Mouse (Mus musculus) intestine, postnatal 0 days (tissue): ENCODE measurements around the gene Adora2a. TPM values are rescaled to one million over a fixed set of nuclear protein-coding genes. Genes with fewer than 3 reads are reported as not detected.
A peak's percentile ranks its signal among the peaks of the same experiment; 100 is the strongest.

Experiments used
- ATAC-seq: fragments of 200-750 bp; cut with Nextera tagmentation; 2 replicates; pipeline ENCODE4 v1.8.0; 2017; ENCODE audit warnings: mild to moderate bottlenecking, moderate TSS enrichment, moderate library complexity
- H3K27ac ChIP-seq: fragments of 300-500 bp; sonication (generic); 2 replicates; pipeline ENCODE4 v1.5.1; 2014; ENCODE audit warnings: mild to moderate bottlenecking, low read depth, low read length, moderate library complexity
- H3K27me3 ChIP-seq: fragments of 300-500 bp; sonication (generic); replicated peaks from 2 replicates; pipeline ENCODE4 v1.6.1; 2014; ENCODE audit warnings: low read length, mixed read lengths; ENCODE audit not compliant: control insufficient read depth, insufficient read depth
- H3K36me3 ChIP-seq: fragments of 300-500 bp; sonication (generic); 2 replicates; pipeline ENCODE4 v1.6.1; 2014; ENCODE audit warnings: mild to moderate bottlenecking, moderate library complexity; ENCODE audit not compliant: control insufficient read depth, insufficient read depth
- H3K4me1 ChIP-seq: fragments of 300-500 bp; sonication (generic); replicated peaks from 2 replicates; pipeline ENCODE4 v1.6.1; 2014; ENCODE audit warnings: antibody characterized with exemption, low read length, mixed read lengths; ENCODE audit not compliant: control insufficient read depth, insufficient read depth
- H3K4me2 ChIP-seq: fragments of 300-500 bp; sonication (generic); replicated peaks from 2 replicates; pipeline ENCODE4 v1.6.1; 2014; ENCODE audit warnings: low read depth, mild to moderate bottlenecking, moderate library complexity
- H3K4me3 ChIP-seq: fragments of 300-500 bp; sonication (generic); 2 replicates; pipeline ENCODE4 v1.5.1; 2014; ENCODE audit warnings: low read depth, low read length
- H3K9ac ChIP-seq: fragments of 300-500 bp; sonication (generic); 2 replicates; pipeline ENCODE4 v1.6.1; 2014; ENCODE audit warnings: mild to moderate bottlenecking, low read depth, low read length
- H3K9me3 ChIP-seq: fragments of 300-500 bp; sonication (generic); 2 replicates; pipeline ENCODE4 v1.6.1; 2016; ENCODE audit warnings: mixed run types; ENCODE audit not compliant: control insufficient read depth
- CTCF ChIP-seq: sonication (generic); IDR thresholded peaks from 2 replicates; pipeline ENCODE4 v1.5.1; 2016; ENCODE audit warnings: low read depth, mild to moderate bottlenecking, control low read depth, antibody characterized with exemption, moderate library complexity
- WGBS: fragments of 180-500 bp; shearing (Covaris S2); extraction: QIAGEN DNeasy Blood & Tissue Kit; methylation state at CpG from one replicate; pipeline ENCODE4 v1.1.7; 2014; 5-methylcytosine and 5-hydroxymethylcytosine counted together
- polyA plus RNA-seq: library from polyadenylated mRNA; unstranded; fragments of >200 nt; fragmentation: Nextera tagmentation; extraction: Ambion mirVana; gene quantifications from 2 replicates; pipeline ENCODE4 v1.2.1, GENCODE M21; 2015

Adora2a gene
- polyA plus RNA-seq, 1 experiment from 2014 or later: 1.4 TPM

DNA sequence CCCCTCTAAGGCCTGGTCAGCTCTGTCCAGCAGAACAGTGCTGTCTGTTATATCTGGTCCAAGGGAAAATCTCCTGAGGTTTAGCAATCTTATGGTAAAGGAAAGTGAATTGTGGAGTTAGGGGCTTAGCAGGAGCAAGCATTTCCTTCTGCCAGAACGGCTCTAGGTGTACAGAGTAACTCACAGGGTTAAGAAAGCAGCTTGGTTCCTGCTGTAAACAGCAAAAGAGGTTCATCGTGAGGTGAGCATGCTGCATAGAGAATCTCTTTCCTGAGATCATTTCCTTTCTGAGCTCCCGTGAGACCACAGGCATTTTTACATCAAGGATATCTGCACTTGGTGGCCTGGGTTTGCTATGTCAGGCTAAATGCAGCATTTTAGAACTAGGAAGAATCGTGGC lies 21.8 kb upstream of the Adora2a start:
- Histone ChIP-seq H3K27me3 (no peaks in the 10 kb centered on the region), H3K9me3 (no peaks in the 10 kb centered on the region), H3K9ac (peak overlapping the region; percentile 22; the same call in 1 of the 2 replicates), H3K4me2 (no peak overlapping the region), H3K4me1 (peaks cover 16% of the 10 kb centered on the region), H3K4me3 (no peak overlapping the region), H3K27ac (peak overlapping the region; percentile 60; the same call in 1 of the 2 replicates), H3K36me3 (peaks cover 20% of the 10 kb centered on the region; the same call in 1 of the 2 replicates)
- 60% methylated on average over 4 of the region's 4 CpGs for WGBS
- TF ChIP-seq CTCF: no peak
- ATAC-seq: no peak

DNA sequence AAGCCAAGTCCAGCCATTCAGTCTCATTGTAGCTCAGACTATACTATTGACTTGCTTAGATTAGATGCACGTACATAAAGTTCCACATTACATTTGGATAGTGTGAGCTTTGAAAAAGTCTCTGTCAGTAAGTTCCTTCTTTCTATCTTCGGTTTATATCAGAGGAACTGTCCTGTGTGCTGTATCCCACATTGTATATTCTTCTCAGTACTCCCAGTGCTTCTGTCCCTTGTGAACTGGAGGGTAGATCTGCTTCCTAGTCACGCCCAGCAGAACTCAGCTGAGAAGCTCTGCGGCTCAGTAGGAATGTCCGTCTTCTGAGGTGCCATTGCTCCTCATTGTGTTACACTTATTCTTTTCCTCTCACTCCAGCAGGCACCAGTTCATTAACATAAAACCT lies 18.1 kb upstream of the Adora2a start:
- no peak overlapping the region for H3K4me2 ChIP-seq
- ATAC-seq: no peak
- no peaks in the 10 kb centered on the region for H3K9me3 ChIP-seq
- H3K4me1 ChIP-seq: peaks cover 16% of the 10 kb centered on the region
- WGBS: 79% methylated on average over 5 of the region's 5 CpGs
- no peak overlapping the region for H3K9ac ChIP-seq
- H3K4me3 ChIP-seq: no peak overlapping the region
- H3K27me3 ChIP-seq: no peaks in the 10 kb centered on the region
- TF ChIP-seq CTCF: no peak
- H3K36me3 ChIP-seq: peaks cover 36% of the 10 kb centered on the region
- H3K27ac ChIP-seq: peak overlapping the region; percentile 64; the same call in 1 of the 2 replicates

DNA sequence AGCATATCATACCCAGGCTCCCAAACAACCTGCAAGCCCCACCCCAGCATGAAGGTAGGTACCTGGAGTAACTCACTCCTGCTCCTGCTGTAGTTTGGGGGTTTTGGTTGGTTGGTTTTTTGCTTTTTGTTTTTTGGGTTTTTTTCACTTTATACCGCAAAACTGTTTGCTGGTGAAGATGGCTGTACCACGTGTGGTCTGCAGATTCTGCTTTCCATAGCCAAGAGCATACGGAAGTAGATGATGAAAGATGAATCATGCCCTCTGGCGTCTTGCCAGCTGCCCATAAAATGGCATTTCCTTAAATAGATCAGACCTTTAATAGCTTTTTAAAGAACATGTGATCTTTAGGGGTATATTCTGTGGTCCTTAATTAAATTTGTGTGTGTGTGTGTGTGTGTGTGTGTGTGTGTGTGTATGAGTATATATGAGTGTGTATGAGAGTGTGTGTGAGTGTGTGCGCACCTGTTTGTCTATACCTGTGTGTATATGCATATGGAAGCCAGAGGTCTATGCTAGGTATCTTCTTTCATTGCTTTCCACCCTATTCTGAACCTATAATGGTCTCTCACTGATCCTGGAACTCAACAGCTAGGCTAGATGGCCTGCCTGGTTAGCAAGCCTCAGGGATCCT lies 16.8 kb upstream of the Adora2a start:
- 29% methylated on average over 5 of the region's 5 CpGs for WGBS
- peak overlapping the region; percentile 68 for H3K27ac ChIP-seq
- no peak overlapping the region for H3K9ac ChIP-seq
- H3K9me3 ChIP-seq: no peaks in the 10 kb centered on the region
- no peak overlapping the region for H3K4me3 ChIP-seq
- no peaks in the 10 kb centered on the region for H3K27me3 ChIP-seq
- ATAC-seq: peak; percentile 81
- TF ChIP-seq CTCF: no peak
- peaks cover 45% of the 10 kb centered on the region for H3K36me3 ChIP-seq
- H3K4me2 ChIP-seq: no peak overlapping the region
- peaks cover 17% of the 10 kb centered on the region for H3K4me1 ChIP-seq

DNA sequence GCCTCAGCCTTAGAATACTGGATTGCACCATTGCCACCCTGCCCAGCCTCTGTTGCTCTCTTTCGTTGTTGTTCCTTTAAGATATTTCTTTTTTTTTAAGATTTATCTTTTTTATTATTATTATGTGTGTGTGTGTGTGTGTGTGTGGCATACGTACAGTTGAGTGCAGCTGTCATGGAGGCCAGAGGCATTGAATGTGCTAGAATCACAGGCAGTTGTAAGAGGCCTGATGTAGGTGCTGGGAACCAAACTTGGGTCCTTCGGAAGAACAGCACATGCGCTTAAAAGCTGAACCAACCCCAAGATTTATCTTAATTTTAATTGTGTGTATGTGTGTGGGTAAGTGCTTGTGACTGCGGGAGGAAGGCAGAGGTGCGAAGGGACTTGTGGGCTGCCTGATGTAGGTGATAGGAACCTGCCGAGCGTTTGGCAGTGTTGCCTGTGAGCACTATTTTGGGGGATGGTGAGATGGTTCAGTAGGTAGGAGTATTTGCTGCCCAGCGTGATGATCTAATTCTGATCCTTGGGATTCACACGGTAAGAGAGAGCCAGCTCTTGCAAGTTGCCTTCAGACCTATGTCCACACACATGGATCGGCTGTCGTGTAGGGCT lies 15.4 kb upstream of the Adora2a start:
- WGBS: 87% methylated on average over 12 of the region's 12 CpGs
- H3K36me3 ChIP-seq: peaks cover 38% of the 10 kb centered on the region
- H3K27ac ChIP-seq: no peak overlapping the region; the same call in 1 of the 2 replicates
- peaks cover 15% of the 10 kb centered on the region for H3K4me1 ChIP-seq
- no peaks in the 10 kb centered on the region for H3K27me3 ChIP-seq
- no peaks in the 10 kb centered on the region for H3K9me3 ChIP-seq
- TF ChIP-seq CTCF: no peak
- H3K9ac ChIP-seq: no peak overlapping the region
- H3K4me2 ChIP-seq: no peak overlapping the region
- ATAC-seq: no peak
- no peak overlapping the region for H3K4me3 ChIP-seq

DNA sequence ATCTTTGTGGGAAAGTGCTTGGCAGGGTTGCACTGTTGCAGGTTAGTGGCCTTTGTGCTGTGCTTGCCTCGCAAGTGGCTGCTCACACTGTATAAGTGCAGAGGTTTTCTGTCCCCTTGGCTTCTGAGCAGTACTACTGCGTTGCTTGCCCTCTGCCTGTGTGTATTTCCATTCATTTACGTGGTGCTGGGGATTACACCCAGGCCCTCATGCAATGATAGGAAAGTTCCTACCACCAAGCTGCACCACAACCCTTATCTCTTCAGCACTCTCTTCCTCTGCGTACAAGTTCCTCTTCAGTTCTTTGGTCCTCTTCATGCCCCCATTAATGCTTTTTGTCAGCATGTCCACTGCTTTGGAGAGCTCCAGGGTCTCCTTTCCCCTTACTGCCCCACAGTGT lies 14.7 kb upstream of the Adora2a start:
- peaks cover 44% of the 10 kb centered on the region for H3K36me3 ChIP-seq
- WGBS: 93% methylated on average over 4 of the region's 4 CpGs
- H3K4me3 ChIP-seq: no peak overlapping the region
- no peak for ATAC-seq
- no peak overlapping the region for H3K27ac ChIP-seq
- no peaks in the 10 kb centered on the region for H3K9me3 ChIP-seq
- H3K27me3 ChIP-seq: no peaks in the 10 kb centered on the region
- TF ChIP-seq CTCF: no peak
- H3K4me1 ChIP-seq: peaks cover 15% of the 10 kb centered on the region
- H3K9ac ChIP-seq: no peak overlapping the region
- H3K4me2 ChIP-seq: no peak overlapping the region

DNA sequence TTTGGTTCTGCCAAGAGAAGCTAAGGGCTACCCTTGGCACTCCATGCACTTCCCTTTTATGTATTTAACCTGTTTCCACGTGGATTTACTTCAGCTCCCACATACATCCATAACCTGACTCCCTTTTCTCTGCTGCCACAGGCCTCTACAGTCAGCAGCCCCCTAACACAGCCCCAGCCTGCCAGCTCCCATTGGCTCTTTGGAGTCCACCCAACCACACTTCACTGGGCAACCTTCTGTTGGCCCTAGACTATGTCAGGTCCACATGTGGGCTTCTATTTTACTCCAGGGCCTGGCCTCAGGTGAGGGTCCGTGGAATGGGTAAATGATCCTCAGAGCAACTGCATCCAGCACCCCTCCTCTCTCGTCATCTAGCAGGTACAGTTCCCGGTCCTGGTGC lies 14.1 kb upstream of the Adora2a start:
- peaks cover 44% of the 10 kb centered on the region for H3K36me3 ChIP-seq
- peaks cover 15% of the 10 kb centered on the region for H3K4me1 ChIP-seq
- WGBS: 91% methylated on average over 4 of the region's 4 CpGs
- H3K4me3 ChIP-seq: no peak overlapping the region
- H3K4me2 ChIP-seq: no peak overlapping the region
- H3K27me3 ChIP-seq: no peaks in the 10 kb centered on the region
- no peak for TF ChIP-seq CTCF
- H3K9me3 ChIP-seq: no peaks in the 10 kb centered on the region
- ATAC-seq: no peak
- H3K27ac ChIP-seq: no peak overlapping the region; the same call in 1 of the 2 replicates
- no peak overlapping the region for H3K9ac ChIP-seq
